Mouse (Mus musculus) neural tube, embryonic 11.5 days (tissue): ENCODE measurements around the gene Akap2. TPM values are rescaled to one million over a fixed set of nuclear protein-coding genes. Genes with fewer than 3 reads are reported as not detected.

Source experiments
- ATAC-seq: fragments of 200-750 bp; cut with Nextera tagmentation; 2 replicates; pipeline ENCODE4 v1.8.0; 2017; ENCODE audit warnings: moderate number of reproducible peaks, mild to moderate bottlenecking, moderate TSS enrichment, moderate library complexity; ENCODE audit not compliant: insufficient read depth, low FRiP score, low TSS enrichment
- DNase-seq: peaks from one replicate; pipeline ENCODE4 v3.0.0-alpha.2; 2015; ENCODE audit warnings: low spot score
- H3K27ac ChIP-seq: fragments of 300-500 bp; sonication (generic); 2 replicates; pipeline ENCODE4 v1.5.1; 2014; ENCODE audit warnings: low read depth, mild to moderate bottlenecking, low read length
- H3K27me3 ChIP-seq: fragments of 300-500 bp; sonication (generic); 2 replicates; pipeline ENCODE4 v1.6.1; 2014; ENCODE audit warnings: mild to moderate bottlenecking, low read length, mixed read lengths; ENCODE audit not compliant: control insufficient read depth, insufficient read depth
- H3K36me3 ChIP-seq: fragments of 300-500 bp; sonication (generic); 2 replicates; pipeline ENCODE4 v1.6.1; 2014; ENCODE audit warnings: mild to moderate bottlenecking, low read length, moderate library complexity, mixed read lengths; ENCODE audit not compliant: control insufficient read depth, insufficient read depth
- H3K4me1 ChIP-seq: fragments of 300-500 bp; sonication (generic); 2 replicates; pipeline ENCODE4 v1.6.1; 2014; ENCODE audit warnings: low read length, mixed read lengths; ENCODE audit not compliant: control insufficient read depth, insufficient read depth
- H3K4me2 ChIP-seq: fragments of 300-500 bp; sonication (generic); 2 replicates; pipeline ENCODE4 v1.6.1; 2014; ENCODE audit warnings: low read depth, mild to moderate bottlenecking, moderate library complexity
- H3K4me3 ChIP-seq: fragments of 300-500 bp; sonication (generic); 2 replicates; pipeline ENCODE4 v1.5.1; 2014; ENCODE audit warnings: low read depth, low read length
- H3K9ac ChIP-seq: fragments of 300-500 bp; sonication (generic); 2 replicates; pipeline ENCODE4 v1.6.1; 2014; ENCODE audit warnings: mild to moderate bottlenecking, low read length
- H3K9me3 ChIP-seq: fragments of 300-500 bp; sonication (generic); 2 replicates; pipeline ENCODE4 v1.6.1; 2016; ENCODE audit warnings: low read length; ENCODE audit not compliant: control insufficient read depth
- WGBS: fragments of 180-500 bp; shearing (Covaris S2); extraction: QIAGEN DNeasy Blood & Tissue Kit; methylation state at CpG from one replicate; pipeline ENCODE4 v1.1.7; 2014; 5-methylcytosine and 5-hydroxymethylcytosine counted together
- polyA plus RNA-seq: library from polyadenylated mRNA; unstranded; fragments of >200 nt; fragmentation: Nextera tagmentation; extraction: Ambion mirVana; gene quantifications from 2 replicates; pipeline ENCODE4 v1.2.1, GENCODE M21; 2014

Akap2 gene
- polyA plus RNA-seq, 1 experiment from 2014 or later = 29.7 TPM

DNA sequence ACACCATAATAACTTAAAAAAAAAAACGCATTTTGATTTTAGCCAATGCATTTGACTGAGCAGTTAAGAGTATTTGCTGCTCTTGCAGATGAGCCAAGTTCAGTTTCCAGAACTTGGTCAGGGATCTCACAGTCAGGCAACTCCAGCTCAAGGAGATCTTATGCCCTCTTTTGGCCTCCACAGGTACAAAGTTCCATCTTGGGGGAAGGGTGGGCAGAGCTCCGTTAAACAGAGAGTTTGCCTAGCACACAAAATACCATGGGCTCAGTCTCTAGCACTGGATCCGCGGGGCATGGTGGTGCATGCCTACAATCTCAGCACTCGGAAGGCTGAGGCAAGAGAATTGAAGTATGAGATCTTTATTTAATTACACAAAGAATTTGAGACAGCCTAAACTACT lies 14.9 kb downstream of the Akap2 start:
- no peaks in the 10 kb centered on the region for H3K9me3 ChIP-seq
- no peak overlapping the region for H3K9ac ChIP-seq
- ATAC-seq (no peak), DNase-seq (no peak)
- H3K27me3 ChIP-seq = no peaks in the 10 kb centered on the region
- no peaks in the 10 kb centered on the region for H3K4me1 ChIP-seq
- WGBS = 93% methylated on average over 5 of the region's 5 CpGs
- H3K4me2 ChIP-seq = no peak overlapping the region
- H3K4me3 ChIP-seq = no peak overlapping the region
- H3K36me3 ChIP-seq = no peaks in the 10 kb centered on the region
- H3K27ac ChIP-seq = no peak overlapping the region

DNA sequence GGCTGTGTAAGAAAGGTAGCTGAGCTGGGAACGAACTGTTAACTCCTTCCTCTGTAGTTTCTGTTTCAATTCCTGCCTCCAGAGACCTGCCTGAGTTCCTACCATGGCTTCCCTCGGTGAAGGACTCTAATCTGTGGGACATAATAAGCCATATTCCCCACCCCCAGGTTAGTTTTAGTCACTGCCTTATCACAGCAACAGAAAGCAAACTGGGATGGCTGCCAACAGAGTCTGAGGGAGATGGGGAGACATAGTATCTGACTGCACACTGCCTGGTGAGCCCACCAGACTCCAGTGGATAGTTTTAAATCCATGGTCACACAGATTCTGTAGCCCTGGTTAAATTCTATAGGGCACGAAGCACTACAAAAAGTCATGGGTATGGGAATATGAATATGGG lies 16.0 kb downstream of the Akap2 start:
- H3K4me3 ChIP-seq = no peak overlapping the region
- no peaks in the 10 kb centered on the region for H3K9me3 ChIP-seq
- H3K27ac ChIP-seq = no peak overlapping the region
- H3K9ac ChIP-seq = no peak overlapping the region
- H3K4me1 ChIP-seq = no peaks in the 10 kb centered on the region
- no peak for DNase-seq
- H3K27me3 ChIP-seq = no peaks in the 10 kb centered on the region
- no peak for ATAC-seq
- no peaks in the 10 kb centered on the region for H3K36me3 ChIP-seq
- WGBS = 86% methylated on average over 3 of the region's 3 CpGs
- H3K4me2 ChIP-seq = no peak overlapping the region

DNA sequence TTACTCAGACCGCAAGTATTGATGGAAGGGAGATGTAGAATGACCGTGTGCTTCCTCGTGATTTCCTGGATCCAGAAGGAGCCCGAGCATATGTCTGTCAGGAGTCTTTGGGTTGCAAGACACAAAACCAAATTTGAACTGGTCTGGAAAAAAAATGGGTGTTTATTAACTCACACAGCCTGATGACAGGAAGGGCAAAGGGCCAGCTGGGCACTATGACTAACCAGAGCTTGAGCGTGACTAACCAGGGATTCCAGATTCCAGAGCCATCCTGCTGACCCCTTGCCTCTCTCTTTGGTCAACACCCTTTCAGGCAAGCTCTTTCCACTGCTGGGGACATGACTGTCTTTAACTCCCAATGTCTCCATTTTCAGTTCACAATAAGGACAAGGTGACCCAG lies 18.0 kb downstream of the Akap2 start:
- no peak for DNase-seq
- Histone ChIP-seq H3K4me3 (no peak overlapping the region), H3K27ac (no peak overlapping the region), H3K27me3 (no peaks in the 10 kb centered on the region), H3K36me3 (no peaks in the 10 kb centered on the region), H3K9me3 (no peaks in the 10 kb centered on the region), H3K4me1 (no peaks in the 10 kb centered on the region), H3K4me2 (no peak overlapping the region), H3K9ac (no peak overlapping the region)
- 88% methylated on average over 5 of the region's 5 CpGs for WGBS
- ATAC-seq = no peak

DNA sequence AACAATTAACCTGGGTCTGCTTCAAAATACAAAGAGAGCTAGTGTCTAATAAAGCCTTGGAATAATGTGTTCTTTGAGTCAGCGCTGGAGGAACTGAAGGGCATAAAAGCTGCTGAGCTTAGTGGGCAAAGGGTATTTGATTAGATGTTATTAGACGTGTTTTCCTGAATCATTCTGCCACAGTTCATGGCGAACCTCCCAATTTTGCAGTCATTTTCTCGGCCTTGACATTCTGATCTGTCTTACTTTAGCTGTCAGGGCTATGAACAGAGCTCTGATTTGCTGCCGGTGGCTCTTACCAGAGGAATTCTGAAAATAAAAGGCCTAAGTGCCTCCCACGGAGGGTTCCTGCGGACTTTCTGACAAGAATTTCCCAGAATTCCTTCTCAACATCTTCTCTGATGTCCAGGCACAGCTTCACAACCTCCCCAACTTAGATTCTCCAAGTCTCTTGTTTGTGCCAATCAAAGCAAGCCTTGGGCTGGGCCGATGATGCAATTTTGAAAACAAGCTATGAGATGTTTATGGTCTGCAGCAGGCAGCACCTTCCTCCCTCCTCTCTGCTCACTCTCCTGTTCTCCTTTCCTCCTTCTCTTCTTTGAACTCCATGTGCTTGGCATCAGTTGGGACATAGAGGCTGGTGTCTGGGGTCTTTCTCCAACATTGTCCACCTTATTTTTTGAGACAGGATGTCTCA lies 21.5 kb downstream of the Akap2 start:
- H3K36me3 ChIP-seq = no peaks in the 10 kb centered on the region
- ATAC-seq (no peak), DNase-seq (no peak)
- H3K27ac ChIP-seq = no peak overlapping the region
- H3K27me3 ChIP-seq = no peaks in the 10 kb centered on the region
- no peaks in the 10 kb centered on the region for H3K4me1 ChIP-seq
- WGBS = 53% methylated on average over 8 of the region's 8 CpGs
- no peaks in the 10 kb centered on the region for H3K9me3 ChIP-seq
- H3K9ac ChIP-seq = no peak overlapping the region
- no peak overlapping the region for H3K4me3 ChIP-seq
- no peak overlapping the region for H3K4me2 ChIP-seq

- no peaks in the 10 kb centered on the region for H3K4me1 ChIP-seq
- no peak overlapping the region for H3K4me2 ChIP-seq
- H3K9me3 ChIP-seq = no peaks in the 10 kb centered on the region
- DNase-seq (no peak), ATAC-seq (no peak)
- WGBS = 82% methylated on average over 11 of the region's 11 CpGs
- no peak overlapping the region for H3K27ac ChIP-seq
- H3K4me3 ChIP-seq = no peak overlapping the region
- H3K36me3 ChIP-seq = no peaks in the 10 kb centered on the region
- no peak overlapping the region for H3K9ac ChIP-seq
- no peaks in the 10 kb centered on the region for H3K27me3 ChIP-seq
Measured at GRCm38 (mm10) chr4:57743325-57743929, 26.0 kb downstream of the Akap2 start.

- H3K4me1 ChIP-seq = no peaks in the 10 kb centered on the region
- no peak overlapping the region for H3K9ac ChIP-seq
- no peaks in the 10 kb centered on the region for H3K9me3 ChIP-seq
- WGBS = 85% methylated on average over 4 of the region's 4 CpGs
- no peaks in the 10 kb centered on the region for H3K27me3 ChIP-seq
- ATAC-seq (no peak), DNase-seq (no peak)
- no peaks in the 10 kb centered on the region for H3K36me3 ChIP-seq
- no peak overlapping the region for H3K4me3 ChIP-seq
- no peak overlapping the region for H3K4me2 ChIP-seq
- no peak overlapping the region for H3K27ac ChIP-seq
Measured at GRCm38 (mm10) chr4:57750651-57751050, 33.2 kb downstream of the Akap2 start.

DNA sequence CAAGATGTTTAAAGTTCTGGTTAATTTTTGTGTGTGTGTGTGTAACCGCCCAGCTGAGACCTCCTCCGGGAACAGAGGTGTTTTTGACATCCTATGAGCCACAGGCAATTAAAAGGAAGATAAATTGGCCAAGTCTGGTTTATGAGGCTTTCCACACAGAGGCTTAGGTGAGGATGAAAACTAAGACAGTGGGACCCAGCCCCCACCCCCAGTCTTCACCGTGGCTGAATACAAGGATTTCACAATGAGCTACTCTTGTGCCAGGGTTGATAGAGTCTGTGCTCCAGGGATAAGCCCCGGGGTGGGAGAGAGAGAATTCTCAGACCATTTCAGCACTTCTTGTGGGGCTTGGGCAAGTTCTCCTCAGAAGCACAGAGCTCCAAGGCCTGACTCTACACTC lies 33.6 kb downstream of the Akap2 start:
- H3K4me2 ChIP-seq = no peak overlapping the region
- ATAC-seq = no peak
- H3K4me3 ChIP-seq = no peak overlapping the region
- DNase-seq = no peak
- no peaks in the 10 kb centered on the region for H3K36me3 ChIP-seq
- H3K9me3 ChIP-seq = no peaks in the 10 kb centered on the region
- H3K9ac ChIP-seq = no peak overlapping the region
- H3K27me3 ChIP-seq = no peaks in the 10 kb centered on the region
- 83% methylated on average over 4 of the region's 4 CpGs for WGBS
- no peak overlapping the region for H3K27ac ChIP-seq
- no peaks in the 10 kb centered on the region for H3K4me1 ChIP-seq

- Histone ChIP-seq H3K4me3 (no peak overlapping the region), H3K4me1 (no peaks in the 10 kb centered on the region), H3K9me3 (no peaks in the 10 kb centered on the region), H3K4me2 (no peak overlapping the region), H3K36me3 (no peaks in the 10 kb centered on the region), H3K9ac (no peak overlapping the region), H3K27me3 (no peaks in the 10 kb centered on the region), H3K27ac (no peak overlapping the region)
- ATAC-seq (no peak), DNase-seq (no peak)
- 78% methylated on average over 11 of the region's 11 CpGs for WGBS
Measured at GRCm38 (mm10) chr4:57751566-57751965, 34.1 kb downstream of the Akap2 start.

- H3K9ac ChIP-seq = no peak overlapping the region
- no peak overlapping the region for H3K27ac ChIP-seq
- H3K4me2 ChIP-seq = no peak overlapping the region
- no peaks in the 10 kb centered on the region for H3K9me3 ChIP-seq
- DNase-seq (no peak), ATAC-seq (no peak)
- 93% methylated on average over 11 of the region's 11 CpGs for WGBS
- no peaks in the 10 kb centered on the region for H3K36me3 ChIP-seq
- no peak overlapping the region for H3K4me3 ChIP-seq
- no peaks in the 10 kb centered on the region for H3K27me3 ChIP-seq
- H3K4me1 ChIP-seq = no peaks in the 10 kb centered on the region
Measured at GRCm38 (mm10) chr4:57755085-57755484, 37.6 kb downstream of the Akap2 start.
